Mouse (Mus musculus) heart, postnatal 10 days (tissue): ENCODE measurements around the gene Gabbr1. TPM values are rescaled to one million over a fixed set of nuclear protein-coding genes. Genes with fewer than 3 reads are reported as not detected.

Source experiments
- DNase-seq, 2 experiments: peaks; one replicate each; pipeline ENCODE4 v3.0.0; 2021
- intact Hi-C: fragments of 180-260 bp; cut with DNase I; formaldehyde crosslinking; loops from one replicate; pipeline ENCODE4 v1.15.1; 2025
- total RNA-seq, 2 experiments: library from RNA; stranded (reverse); gene quantifications; 2 replicates each; pipeline ENCODE4 v1.2.3; 2021

Gene Gabbr1
- total RNA-seq, 2 experiments from 2014 or later, result 14.0 to 17.2 TPM

DNA sequence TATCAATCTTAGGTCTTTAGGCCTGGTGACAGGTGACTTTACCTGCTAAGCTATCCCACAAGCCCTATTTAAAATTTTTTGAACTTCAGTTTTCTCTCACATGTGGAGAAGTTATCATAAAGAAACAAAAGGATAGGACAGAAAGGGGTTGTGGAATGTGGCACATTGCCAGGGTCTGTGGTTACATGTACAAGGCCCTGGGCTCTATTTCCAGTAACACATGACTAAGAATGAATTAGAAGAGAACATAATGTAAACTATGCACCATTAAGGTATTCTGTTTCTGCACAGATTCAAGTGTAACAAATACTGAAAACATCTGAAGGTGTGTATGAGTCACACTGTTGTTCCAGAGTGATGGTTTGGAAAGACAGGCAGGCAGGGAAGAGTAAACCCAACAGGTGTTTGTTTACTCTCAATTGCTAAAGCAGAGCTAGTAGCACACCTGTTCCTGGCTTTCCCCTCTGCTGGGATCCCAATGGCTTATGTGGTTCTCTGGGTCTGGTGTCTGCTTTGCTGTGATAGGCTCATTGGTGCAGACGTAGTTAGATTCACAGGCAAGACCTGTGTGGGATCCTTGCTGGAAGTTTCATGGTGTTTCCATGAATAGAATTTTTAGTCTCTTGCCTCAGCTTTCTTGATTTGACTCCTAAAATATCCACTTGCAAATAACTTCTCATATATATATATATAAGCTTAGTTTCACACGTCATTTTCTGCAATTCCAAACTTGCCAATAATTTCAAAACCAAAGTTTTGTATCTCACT lies 6.5 kb upstream of the Gabbr1 start:
- intact Hi-C loops, result no loop called here
- no peak for DNase-seq

DNA sequence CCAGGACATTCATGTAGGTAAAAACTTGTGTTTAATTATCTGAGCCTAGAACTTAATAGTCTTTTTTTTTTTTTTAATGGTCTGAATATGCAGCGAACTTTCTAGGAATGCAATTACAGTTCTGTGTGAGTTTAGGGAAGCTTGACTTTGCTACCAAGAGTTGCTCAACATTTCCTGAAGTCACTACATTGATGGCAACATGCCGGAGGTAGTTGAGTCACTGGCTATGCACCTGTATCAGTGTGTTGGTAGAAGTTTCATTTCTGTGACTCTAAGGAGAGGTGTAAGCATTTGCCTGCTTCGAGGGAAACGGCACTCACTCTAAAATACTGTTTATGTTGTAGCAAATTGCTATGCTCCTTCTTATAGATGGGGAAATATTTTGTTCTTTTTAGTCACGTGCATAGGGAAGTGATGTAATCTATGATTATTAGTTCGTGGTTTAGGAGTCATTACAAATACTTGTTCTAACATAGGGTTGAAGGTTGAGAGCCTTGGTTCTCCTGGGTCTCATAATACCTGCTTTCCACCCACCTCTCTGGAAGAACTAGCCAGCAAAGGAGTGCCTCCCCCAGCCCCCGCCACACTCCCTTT lies 1.0 kb upstream of the Gabbr1 start:
- no peak for DNase-seq
- intact Hi-C loops, result loop anchor here (5.0 kb wide), 2 partner anchors 87 to 207 kb away; partner anchors contain the start of genes Trim26, Znrd1 and Znrd1as

DNA sequence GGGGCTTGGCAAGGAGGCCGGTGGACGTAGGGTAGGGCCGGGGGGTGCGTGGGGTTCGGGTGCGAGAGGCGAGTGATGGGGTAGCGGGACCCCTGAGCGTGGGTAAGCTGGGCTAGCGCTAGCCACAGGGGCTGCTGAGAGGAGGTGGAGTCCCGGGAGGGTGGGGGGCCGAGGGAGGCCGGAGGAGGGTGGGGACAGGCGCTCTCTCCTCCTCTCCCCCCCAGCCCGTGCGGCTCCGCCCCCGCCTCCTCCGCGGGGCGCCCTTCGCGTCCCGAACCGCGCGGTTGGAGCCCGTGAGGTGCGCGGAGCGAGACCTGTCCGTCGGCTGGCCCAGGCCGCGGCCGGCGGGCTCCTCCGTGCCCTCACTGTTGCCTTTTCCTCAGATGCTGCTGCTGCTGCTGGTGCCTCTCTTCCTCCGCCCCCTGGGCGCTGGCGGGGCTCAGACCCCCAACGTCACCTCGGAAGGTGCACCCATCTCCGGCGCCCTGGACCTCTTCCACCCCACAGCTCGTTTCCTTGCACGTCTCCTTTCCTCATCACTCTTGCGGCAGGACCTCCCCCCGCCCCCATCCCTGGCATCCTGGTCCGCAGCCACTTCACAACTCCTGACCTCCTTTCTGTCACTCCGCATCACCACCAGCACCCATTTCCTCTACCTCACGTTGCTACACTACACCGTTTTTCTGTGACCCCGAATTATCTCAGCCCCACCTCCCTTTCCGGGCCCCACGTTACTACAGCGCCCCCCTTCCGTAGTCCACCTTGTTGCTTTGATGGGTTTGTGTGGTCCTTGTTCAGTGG lies 746 bp downstream of the Gabbr1 start:
- intact Hi-C loops, result loop anchor here (2.0 to 5.0 kb wide), 3 partner anchors 44 to 209 kb away; partner anchors contain the start of genes Trim26, Znrd1 and Znrd1as
- DNase-seq, result peak; percentile 63 to 70

DNA sequence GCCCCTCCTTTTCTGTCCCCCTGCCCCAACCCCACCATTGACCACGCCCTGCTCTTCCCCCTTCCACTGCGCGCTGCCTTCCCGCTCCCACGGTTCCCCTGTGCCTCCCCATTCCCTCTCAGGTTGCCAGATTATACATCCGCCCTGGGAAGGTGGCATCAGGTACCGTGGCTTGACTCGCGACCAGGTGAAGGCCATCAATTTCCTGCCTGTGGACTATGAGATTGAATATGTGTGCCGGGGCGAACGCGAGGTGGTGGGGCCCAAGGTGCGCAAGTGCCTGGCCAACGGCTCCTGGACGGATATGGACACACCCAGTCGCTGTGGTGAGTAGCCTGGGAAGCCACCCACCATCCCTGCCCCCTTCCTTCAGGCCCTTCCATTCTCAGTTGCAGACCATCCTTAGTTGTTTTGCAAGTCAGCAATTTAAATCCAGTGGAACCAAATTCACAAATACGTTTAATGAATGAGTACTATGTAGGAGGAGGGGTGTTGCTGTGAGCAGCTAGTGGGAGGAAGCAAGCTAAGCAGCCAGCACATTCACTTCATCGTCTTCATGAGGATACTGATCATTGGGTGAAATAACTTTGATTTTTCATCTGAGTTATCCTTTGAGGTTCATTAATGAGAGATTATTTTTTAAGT lies 1.7 kb downstream of the Gabbr1 start:
- DNase-seq, result no peak
- intact Hi-C loops, result loop anchor here (2.0 to 5.0 kb wide), 3 partner anchors 45 to 210 kb away; partner anchors contain the start of genes Trim26, Znrd1 and Znrd1as

DNA sequence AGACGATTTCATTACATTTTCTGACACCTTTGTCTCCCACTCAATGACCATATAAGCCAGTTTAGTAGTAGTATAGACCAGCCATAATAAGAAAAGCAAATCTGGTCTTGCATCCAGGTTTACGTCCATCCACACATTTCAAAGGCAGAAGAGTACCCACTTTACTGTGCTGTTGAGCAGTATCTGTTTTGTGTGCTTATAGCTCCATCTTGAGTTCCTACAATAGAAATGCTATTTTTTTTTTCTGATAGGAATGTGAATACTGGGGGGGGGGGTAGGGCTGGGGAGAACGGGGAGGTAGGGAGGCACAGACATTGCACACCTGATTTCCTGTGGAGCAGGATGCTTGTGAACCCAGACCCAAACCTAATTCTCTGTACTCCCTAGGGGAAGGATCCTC lies 2.2 kb downstream of the Gabbr1 start:
- intact Hi-C loops, result loop anchor here (1.0 to 5.0 kb wide), 4 partner anchors 45 to 211 kb away; partner anchors contain the start of genes Trim26, Znrd1 and Znrd1as
- DNase-seq, result no peak

DNA sequence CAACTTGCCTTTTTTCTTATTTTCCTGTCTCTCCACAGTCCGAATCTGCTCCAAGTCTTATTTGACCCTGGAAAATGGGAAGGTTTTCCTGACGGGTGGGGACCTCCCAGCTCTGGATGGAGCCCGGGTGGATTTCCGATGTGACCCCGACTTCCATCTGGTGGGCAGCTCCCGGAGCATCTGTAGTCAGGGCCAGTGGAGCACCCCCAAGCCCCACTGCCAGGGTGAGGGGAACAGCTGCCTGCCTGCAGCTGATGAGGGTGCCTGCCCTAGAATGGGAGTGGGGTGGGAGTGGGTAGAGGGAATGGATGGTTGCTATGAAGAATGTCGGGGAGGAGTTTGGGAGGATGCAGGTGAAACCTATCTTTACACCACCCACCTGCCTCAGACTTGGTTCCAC lies 2.6 kb downstream of the Gabbr1 start:
- intact Hi-C loops, result loop anchor here (1.0 to 5.0 kb wide), 3 partner anchors 91 to 211 kb away; partner anchors contain the start of genes Trim26, Znrd1 and Znrd1as
- DNase-seq, result no peak

DNA sequence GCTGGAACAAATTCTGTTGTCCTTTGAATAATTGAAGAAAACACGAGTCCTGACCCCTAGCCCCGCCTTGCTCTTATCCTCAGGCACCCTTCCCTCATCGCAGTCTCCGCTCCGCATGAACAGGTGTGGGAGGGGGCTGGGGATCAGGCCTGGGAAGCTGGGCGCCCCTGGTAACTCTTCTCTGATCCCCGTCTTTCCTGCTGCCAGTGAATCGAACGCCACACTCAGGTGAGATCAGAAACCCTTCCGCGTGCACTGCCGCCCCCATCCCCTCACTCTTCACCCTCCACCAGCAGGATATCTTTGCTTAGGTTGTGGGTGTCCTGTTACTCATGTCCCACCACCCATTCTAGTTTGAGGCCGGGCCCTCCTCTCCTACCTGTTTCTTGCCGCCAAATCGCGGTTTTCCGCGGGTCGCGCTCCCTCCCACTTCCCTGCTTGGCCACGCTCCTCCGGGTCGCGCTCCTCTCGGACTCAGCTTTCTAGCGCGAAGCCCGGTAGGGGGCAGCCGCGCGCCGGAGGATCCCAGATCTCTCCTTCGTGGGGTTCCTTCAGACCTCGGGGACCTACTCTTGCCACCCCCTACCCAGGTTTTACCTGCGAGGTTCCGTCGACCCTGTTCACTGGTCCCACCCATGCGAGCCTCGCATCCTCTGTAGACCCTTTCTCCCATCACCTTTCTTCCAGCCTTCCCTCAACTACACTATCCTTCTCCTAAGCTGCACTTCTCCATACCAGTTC lies 4.0 kb downstream of the Gabbr1 start:
- peak; percentile 59 to 73 for DNase-seq
- intact Hi-C loops, result loop anchor here (5.0 kb wide), 2 partner anchors 92 to 212 kb away; partner anchors contain the start of genes Trim26, Znrd1 and Znrd1as

DNA sequence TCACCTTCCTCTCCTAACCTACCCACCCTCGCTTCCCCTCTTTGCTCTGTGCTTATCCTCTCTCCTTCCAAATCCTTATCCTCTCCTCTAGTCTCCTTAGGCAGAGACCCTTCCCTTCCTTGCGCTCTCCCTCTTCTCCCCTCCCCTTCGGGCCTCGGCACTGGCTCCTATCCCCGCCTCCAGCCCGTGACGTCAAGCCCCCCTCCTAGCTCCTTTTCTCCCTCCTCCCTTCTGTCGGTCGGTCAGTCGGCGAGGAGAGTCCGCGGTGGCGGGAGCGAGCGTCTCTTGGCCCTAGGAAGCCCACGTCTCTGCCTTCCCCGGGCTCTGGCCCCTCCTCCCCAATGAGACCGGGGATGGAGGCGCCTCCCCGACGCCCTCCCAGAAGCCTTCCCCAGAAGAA lies 4.6 kb downstream of the Gabbr1 start:
- intact Hi-C loops, result no loop called here
- peak; percentile 71 to 75 for DNase-seq

DNA sequence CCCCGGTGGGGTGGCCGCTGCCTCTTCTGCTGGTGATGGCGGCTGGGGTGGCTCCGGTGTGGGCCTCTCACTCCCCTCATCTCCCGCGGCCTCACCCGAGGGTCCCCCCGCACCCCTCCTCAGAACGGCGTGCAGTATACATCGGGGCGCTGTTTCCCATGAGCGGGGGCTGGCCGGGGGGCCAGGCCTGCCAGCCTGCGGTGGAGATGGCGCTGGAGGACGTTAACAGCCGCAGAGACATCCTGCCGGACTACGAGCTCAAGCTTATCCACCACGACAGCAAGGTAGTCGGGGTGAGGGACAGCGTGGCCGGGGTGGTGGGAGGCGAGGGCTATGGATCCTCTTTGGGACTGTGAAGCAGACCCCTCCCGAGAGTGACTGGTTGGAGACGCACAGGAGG lies 5.1 kb downstream of the Gabbr1 start:
- intact Hi-C loops, result no loop called here
- no peak for DNase-seq

DNA sequence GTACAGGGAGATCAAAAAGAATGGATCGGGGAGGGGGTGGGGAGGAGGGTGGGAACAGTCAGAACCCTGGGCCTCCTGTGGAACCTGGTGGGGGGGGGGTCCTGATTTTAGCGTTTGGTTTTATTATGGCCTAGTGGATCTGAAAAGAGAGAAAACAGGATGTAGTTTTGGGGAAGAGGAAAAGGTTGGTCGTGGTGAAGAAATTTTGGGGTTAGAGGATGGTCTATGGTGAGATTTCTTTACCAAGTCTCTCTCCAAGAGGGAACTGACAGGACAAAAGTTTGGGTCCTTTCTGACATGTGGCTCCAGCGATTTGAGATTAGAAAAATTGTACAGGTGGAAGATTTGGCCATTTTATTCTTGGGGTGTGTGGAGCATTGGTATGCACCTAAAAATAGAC lies 6.0 kb downstream of the Gabbr1 start:
- intact Hi-C loops, result no loop called here
- DNase-seq, result no peak

DNA sequence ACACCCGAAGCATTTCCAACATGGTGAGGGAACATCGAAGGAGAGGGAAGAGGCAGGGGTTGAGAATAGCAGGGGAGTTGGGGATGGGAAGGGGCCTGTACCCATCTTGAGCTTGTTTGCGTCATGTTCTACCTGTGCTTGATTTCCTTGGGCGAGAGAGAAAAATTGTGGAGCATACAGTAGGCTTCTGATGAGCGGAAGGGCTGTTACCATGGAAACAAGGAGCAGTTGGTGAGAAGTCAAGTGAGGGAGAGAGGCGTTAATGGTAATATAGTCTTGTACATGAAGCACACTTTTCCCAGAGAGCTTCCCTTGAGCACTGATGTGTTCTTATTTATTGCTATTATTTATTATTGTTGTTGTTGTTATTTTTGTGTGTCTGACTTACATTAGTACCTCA lies 11.2 kb downstream of the Gabbr1 start:
- DNase-seq, result no peak
- intact Hi-C loops, result no loop called here

DNA sequence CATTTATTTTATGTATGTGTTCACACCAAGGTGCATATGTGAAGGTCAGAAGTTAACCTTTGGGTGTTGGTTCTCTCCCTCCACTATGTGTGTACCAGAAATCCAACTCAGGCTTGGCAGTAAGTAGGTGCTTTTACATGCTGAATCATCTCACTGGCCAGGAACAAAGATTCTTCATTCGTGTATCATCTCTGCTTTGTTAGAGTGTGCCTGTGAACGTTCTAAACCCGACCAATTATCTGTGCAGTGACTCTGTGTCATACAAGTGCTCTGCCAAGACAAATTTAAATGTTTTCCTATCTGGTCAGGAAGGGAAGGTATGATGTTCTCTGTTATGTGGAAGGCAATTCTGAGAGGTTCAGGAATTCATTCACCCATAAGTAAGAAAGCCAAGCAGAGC lies 15.7 kb downstream of the Gabbr1 start:
- intact Hi-C loops, result no loop called here
- no peak for DNase-seq

DNA sequence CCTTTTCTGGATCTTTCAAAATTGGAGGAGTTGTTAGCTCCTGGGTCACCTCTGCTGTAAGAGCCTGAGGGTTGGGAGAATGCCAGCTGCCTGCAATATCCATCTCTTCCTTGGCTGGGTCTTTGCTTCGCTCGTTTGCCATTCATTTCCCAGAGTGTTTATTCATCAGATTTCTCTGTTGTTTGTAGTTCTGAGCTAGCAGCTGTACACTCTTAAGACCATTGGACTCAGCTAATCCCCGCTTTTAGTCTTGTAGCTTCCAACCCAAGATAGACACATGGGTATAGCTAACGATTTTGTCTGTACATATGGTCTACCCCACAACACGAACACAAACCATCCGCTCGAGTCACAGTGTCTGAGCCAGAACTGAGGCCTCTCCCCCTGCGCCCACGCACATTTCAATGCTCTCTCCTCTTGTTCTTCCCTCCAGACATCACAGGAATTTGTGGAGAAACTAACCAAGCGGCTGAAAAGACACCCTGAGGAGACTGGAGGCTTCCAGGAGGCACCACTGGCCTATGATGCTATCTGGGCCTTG lies 16.4 kb downstream of the Gabbr1 start:
- intact Hi-C loops, result no loop called here
- no peak for DNase-seq

DNA sequence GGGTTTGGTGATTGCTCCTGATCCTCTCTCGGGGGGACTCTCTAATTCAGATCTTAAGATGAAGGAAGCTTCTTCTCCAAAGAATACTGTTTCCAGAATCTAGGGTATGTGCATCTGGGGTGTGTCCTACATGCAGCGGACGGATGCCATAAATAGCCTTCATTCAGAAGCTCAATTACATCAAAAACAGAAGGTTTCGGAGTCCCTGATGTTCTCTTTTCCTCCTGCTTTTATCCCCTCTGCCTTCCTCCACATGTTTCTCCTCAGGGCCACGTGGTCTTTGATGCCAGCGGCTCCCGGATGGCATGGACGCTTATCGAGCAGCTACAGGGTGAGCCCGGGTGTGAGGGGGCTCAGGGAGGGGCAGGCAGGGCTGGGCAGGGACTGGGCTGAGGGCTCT lies 17.3 kb downstream of the Gabbr1 start:
- intact Hi-C loops, result no loop called here
- no peak for DNase-seq

DNA sequence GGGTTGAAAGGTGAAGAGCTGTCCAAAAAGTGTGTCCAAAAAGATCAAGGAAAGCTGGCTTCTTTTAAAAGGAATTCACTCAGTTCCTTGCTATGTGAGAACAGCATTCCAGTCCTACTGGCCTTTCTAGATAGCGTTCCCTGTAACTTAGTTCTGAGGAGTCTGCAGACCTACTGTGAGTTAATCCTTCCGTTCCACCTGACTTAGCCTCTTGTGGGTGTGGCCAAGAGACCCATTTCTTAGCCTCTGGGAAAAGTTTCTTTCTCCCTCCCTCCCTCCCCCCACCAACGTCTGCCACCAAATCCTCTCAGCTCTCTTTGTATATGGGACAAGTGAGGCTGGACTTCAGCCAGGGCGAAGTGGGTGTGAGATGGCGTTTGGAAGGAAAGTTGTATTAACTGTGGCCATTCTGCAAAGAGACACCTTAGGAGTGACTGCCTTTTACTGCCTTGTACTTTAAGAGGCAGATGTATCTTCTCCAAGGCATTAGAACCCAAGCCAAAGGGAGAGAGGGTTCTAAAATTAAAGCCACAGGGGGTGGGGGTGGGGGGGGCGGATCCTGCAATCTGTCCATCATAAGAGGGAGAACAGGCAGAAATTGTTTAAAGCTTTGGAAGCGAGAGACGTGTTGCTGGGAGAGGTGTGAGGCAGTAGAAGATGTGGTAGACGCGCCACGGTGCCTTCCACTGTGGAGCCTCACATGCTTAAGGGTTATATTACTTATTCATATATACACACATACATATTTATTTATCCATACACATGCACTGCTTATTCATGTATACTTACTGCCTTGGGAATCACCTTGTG lies 18.1 kb downstream of the Gabbr1 start:
- intact Hi-C loops, result no loop called here
- DNase-seq, result no peak

DNA sequence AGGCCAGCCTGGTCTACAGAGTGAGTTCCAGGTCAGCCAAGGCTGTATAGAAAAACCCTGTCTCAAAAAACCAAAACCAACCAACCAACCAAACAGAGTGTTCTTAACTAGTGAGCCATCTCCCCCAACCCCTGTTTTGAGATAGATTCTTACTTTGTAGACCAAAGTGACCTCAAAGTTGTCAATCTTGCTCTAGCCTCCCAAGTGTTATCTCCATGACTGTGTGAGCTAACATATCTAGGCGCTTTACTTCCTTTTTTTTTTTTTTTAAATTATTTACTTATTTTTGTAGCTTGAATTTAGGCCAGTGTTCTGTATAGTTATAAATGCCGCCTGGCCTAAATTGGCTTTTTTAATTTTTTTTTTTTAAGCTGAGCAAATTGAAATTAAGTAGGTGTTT lies 20.2 kb downstream of the Gabbr1 start:
- DNase-seq, result no peak
- intact Hi-C loops, result no loop called here

DNA sequence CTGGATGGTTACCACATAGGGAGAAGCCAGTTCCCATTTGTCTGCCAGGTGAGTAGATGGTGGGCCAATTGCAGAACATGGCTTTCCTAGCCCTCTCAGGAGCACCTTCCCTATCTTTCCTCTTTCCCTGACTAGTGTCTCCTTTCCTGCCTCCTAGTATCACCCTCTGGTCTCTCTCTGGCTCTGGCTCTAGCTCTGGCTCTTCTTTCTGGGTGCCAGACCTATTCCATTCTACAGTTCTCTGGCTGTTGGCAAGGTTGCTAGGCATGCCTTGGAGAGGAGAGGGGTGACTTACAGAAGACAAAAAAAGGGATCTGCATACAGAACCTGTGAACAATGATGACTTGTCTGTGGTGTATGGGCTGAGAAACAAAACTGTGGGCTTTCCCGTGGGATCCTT lies 22.1 kb downstream of the Gabbr1 start:
- intact Hi-C loops, result no loop called here
- DNase-seq, result no peak

DNA sequence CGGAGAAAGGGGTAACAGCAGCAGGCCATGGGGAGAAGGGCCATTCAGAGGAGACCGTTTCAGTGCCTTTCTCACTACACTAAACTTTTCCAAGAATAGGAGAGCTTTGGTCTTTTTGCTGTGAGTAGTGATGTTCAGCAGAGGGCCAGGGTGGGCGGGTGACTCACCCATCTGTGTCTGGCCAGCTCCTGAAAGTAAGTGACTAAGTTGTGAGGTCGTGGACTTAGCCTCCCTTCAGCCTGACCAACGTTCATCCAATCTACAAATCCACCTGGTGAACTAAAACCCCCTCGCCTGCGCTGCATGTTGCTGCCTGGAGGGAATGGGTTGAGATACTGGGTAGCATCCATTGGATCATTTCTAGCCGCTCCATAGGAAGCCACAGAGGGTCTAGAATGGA lies 24.4 kb downstream of the Gabbr1 start:
- intact Hi-C loops, result no loop called here
- DNase-seq, result no peak
